Mouse (Mus musculus) layer of hippocampus, postnatal 25 days (tissue): Measurements from ENCODE around the gene 7420426K07Rik. TPM values are rescaled to one million over a fixed set of nuclear protein-coding genes. Genes with fewer than 3 reads are reported as not detected.

Experiments
- DNase-seq, 2 experiments: peaks; one replicate each; pipeline ENCODE4 v3.0.0; 2022; ENCODE audit warnings: mixed read lengths in 2 of 2, low spot score in 1 of 2; ENCODE audit errors: extremely low spot score in 1 of 2
- total RNA-seq, 2 experiments: library from RNA; stranded (reverse); gene quantifications; 2 replicates each; pipeline ENCODE4 v1.2.3; 2021

7420426K07Rik gene
- not detected for total RNA-seq

GRCm38 (mm10) chr9:98902819-98903218 lies at the start of gene 7420426K07Rik:
TSS of gene 7420426K07Rik (plus strand) at chr9:98903119.
- DNase-seq: no peak

- no peak for DNase-seq
Observed at GRCm38 (mm10) chr9:98856210-98856609, 46.7 kb upstream of the 7420426K07Rik start, which contains the start of gene Prr23a2. TSS of gene Prr23a2 (plus strand) at chr9:98856494.

- no peak for DNase-seq
Observed at GRCm38 (mm10) chr9:98863463-98863862, 39.5 kb upstream of the 7420426K07Rik start.

- no peak for DNase-seq
Observed at GRCm38 (mm10) chr9:98864571-98864970, 38.3 kb upstream of the 7420426K07Rik start, which contains the start of gene Prr23a3. TSS of gene Prr23a3 (plus strand) at chr9:98864767.

- DNase-seq: no peak
Observed at GRCm38 (mm10) chr9:98901486-98901885, 1.4 kb upstream of the 7420426K07Rik start.

- DNase-seq: no peak
Observed at GRCm38 (mm10) chr9:98920629-98921523, 18.0 kb downstream of the 7420426K07Rik start.

GRCm38 (mm10) chr9:98923119-98923518 lies 20.2 kb downstream of the 7420426K07Rik start:
- no peak for DNase-seq

GRCm38 (mm10) chr9:98924183-98924582 lies 21.3 kb downstream of the 7420426K07Rik start:
- DNase-seq: no peak

GRCm38 (mm10) chr9:98929496-98929895 lies 26.6 kb downstream of the 7420426K07Rik start:
- DNase-seq: no peak

- no peak for DNase-seq
Observed at GRCm38 (mm10) chr9:98932931-98933330, 30.0 kb downstream of the 7420426K07Rik start.

- DNase-seq: no peak
Observed at GRCm38 (mm10) chr9:98935190-98935909, 32.4 kb downstream of the 7420426K07Rik start.

GRCm38 (mm10) chr9:98939290-98939689 lies 36.4 kb downstream of the 7420426K07Rik start:
- DNase-seq: no peak

GRCm38 (mm10) chr9:98952171-98953050 lies 49.5 kb downstream of the 7420426K07Rik start:
- DNase-seq: no peak

- no peak for DNase-seq
Observed at GRCm38 (mm10) chr9:98953291-98953690, 50.4 kb downstream of the 7420426K07Rik start.

GRCm38 (mm10) chr9:98953830-98954229 lies 50.9 kb downstream of the 7420426K07Rik start:
- no peak for DNase-seq

Other genes starting within 250 kb of the 7420426K07Rik start
- not detected for gene Prr23a1, start 60.6 kb upstream of the 7420426K07Rik start, total RNA-seq
- gene Prr23a2, start 46.6 kb upstream of the 7420426K07Rik start, total RNA-seq: not detected
- gene Prr23a3, start 38.4 kb upstream of the 7420426K07Rik start, total RNA-seq: not detected
- gene Foxl2, start 52.2 kb downstream of the 7420426K07Rik start, total RNA-seq: under 1 TPM; 0.81 to 0.82 TPM
- gene Faim, start 83.3 kb downstream of the 7420426K07Rik start, total RNA-seq: 10 to 100 TPM; 55.0 to 60.5 TPM
- under 1 TPM in 1 of 2 experiments, not detected in 1; 0.40 TPM for gene Gm1123, start 132.6 kb downstream of the 7420426K07Rik start, total RNA-seq
- 10 to 100 TPM; 25.3 to 26.7 TPM for gene Pik3cb, start 237.5 kb downstream of the 7420426K07Rik start, total RNA-seq